Mouse (Mus musculus) neural tube, embryonic 15.5 days (tissue): Measurements from ENCODE around the gene Ugt1a2. TPM values are rescaled to one million over a fixed set of nuclear protein-coding genes. Genes with fewer than 3 reads are reported as not detected.

ENCODE experiments used
- ATAC-seq: fragments of 200-750 bp; cut with Nextera tagmentation; 2 replicates; pipeline ENCODE4 v1.8.0; 2017; ENCODE audit warnings: mild to moderate bottlenecking, moderate TSS enrichment, moderate library complexity; ENCODE audit not compliant: low FRiP score
- H3K27ac ChIP-seq: fragments of 300-500 bp; sonication (generic); replicated peaks from 2 replicates; pipeline ENCODE4 v1.5.1; 2015; ENCODE audit warnings: mild to moderate bottlenecking, inconsistent platforms
- H3K27me3 ChIP-seq: fragments of 300-500 bp; sonication (generic); replicated peaks from 2 replicates; pipeline ENCODE4 v1.6.1; 2015; ENCODE audit warnings: inconsistent platforms
- H3K36me3 ChIP-seq: fragments of 300-500 bp; sonication (generic); 2 replicates; pipeline ENCODE4 v1.6.1; 2015; ENCODE audit warnings: inconsistent platforms
- H3K4me1 ChIP-seq: fragments of 300-500 bp; sonication (generic); 2 replicates; pipeline ENCODE4 v1.6.1; 2015; ENCODE audit warnings: inconsistent platforms
- H3K4me2 ChIP-seq: fragments of 300-500 bp; sonication (generic); 2 replicates; pipeline ENCODE4 v1.6.1; 2015; ENCODE audit warnings: inconsistent platforms, mild to moderate bottlenecking, moderate library complexity
- H3K4me3 ChIP-seq: fragments of 300-500 bp; sonication (generic); replicated peaks from 2 replicates; pipeline ENCODE4 v1.5.1; 2015; ENCODE audit warnings: mild to moderate bottlenecking, inconsistent platforms
- H3K9ac ChIP-seq: fragments of 300-500 bp; sonication (generic); replicated peaks from 2 replicates; pipeline ENCODE4 v1.6.1; 2015; ENCODE audit warnings: mild to moderate bottlenecking, inconsistent platforms
- H3K9me3 ChIP-seq: fragments of 300-500 bp; sonication (generic); replicated peaks from 2 replicates; pipeline ENCODE4 v1.6.1; 2016; ENCODE audit warnings: inconsistent platforms
- WGBS: fragments of 180-500 bp; shearing (Covaris S2); methylation state at CpG from one replicate; pipeline ENCODE4 v1.1.7; 2015; ENCODE audit warnings: mixed read lengths; 5-methylcytosine and 5-hydroxymethylcytosine counted together
- polyA plus RNA-seq: library from polyadenylated mRNA; unstranded; fragments of >200 nt; fragmentation: Nextera tagmentation; extraction: Ambion mirVana; gene quantifications from 2 replicates; pipeline ENCODE4 v1.2.1, GENCODE M21; 2015

Ugt1a2 gene
- polyA plus RNA-seq, 1 experiment from 2014 or later = not detected

DNA sequence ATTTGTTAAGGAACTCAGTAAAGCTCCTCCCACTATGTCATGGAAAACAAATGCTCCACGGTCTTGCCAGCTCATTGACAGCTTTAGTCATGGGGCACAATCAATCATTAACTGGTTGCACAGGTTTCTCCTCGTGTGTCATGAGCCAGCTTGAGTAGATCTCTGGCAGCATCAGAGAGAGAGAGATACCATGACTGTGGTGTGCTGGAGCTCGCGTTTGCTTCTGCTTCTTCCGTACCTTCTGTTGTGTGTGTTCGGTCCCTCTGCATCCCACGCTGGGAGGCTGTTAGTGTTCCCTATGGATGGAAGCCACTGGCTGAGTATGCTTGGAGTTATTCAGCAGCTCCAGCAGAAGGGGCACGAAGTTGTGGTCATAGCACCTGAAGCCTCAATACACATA lies 11.4 kb downstream of the Ugt1a2 start, which contains the start of gene Ugt1a1:
Gene Ugt1a1, plus strand, starts transcription at position 148 of the 400 bp plus-strand sequence.
- H3K9ac ChIP-seq = no peak within 1 kb of the TSS
- no peak within 1 kb of the TSS for H3K4me3 ChIP-seq
- H3K4me1 ChIP-seq = no peaks in the 10 kb centered on the region
- 70% methylated on average over 8 of the region's 8 CpGs for WGBS
- ATAC-seq = no peak
- no peaks in the 10 kb centered on the region for H3K27me3 ChIP-seq
- no peak within 1 kb of the TSS for H3K4me2 ChIP-seq
- H3K9me3 ChIP-seq = peaks cover 52% of the 10 kb centered on the region
- no peak within 1 kb of the TSS for H3K27ac ChIP-seq
- H3K36me3 ChIP-seq = no peaks in the 10 kb centered on the region

DNA sequence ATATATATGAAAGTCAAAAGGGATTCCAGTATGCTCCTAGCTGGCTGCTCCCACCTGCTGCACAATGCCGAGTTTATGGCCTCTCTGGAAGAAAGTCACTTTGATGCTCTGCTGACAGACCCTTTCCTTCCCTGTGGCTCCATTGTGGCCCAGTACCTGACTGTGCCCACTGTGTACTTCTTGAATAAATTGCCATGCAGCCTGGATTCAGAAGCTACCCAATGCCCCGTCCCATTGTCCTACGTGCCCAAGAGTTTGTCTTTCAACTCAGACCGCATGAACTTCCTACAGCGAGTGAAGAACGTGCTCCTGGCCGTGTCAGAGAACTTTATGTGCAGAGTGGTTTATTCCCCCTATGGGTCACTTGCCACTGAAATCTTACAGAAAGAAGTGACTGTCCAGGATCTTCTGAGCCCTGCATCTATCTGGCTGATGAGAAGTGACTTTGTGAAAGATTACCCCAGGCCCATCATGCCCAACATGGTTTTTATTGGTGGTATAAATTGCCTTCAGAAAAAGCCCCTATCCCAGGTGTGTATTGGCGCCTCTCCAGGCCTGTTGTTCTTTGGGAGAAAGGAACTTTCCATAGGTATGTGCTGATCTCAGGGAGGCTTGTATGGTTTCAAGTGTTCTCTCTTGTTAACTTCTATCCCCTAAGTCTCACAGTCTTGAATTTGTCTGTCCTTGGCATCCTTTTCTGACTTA lies 12.1 kb downstream of the Ugt1a2 start:
- no peaks in the 10 kb centered on the region for H3K4me1 ChIP-seq
- ATAC-seq = 0 out of 2 replicates have a peak, but pooled peaks have one; percentile 9
- H3K27ac ChIP-seq = no peak overlapping the region
- no peak overlapping the region for H3K4me2 ChIP-seq
- no peak overlapping the region for H3K4me3 ChIP-seq
- peaks cover 58% of the 10 kb centered on the region for H3K9me3 ChIP-seq
- no peaks in the 10 kb centered on the region for H3K36me3 ChIP-seq
- no peak overlapping the region for H3K9ac ChIP-seq
- H3K27me3 ChIP-seq = no peaks in the 10 kb centered on the region
- 63% methylated on average over 8 of the region's 8 CpGs for WGBS

DNA sequence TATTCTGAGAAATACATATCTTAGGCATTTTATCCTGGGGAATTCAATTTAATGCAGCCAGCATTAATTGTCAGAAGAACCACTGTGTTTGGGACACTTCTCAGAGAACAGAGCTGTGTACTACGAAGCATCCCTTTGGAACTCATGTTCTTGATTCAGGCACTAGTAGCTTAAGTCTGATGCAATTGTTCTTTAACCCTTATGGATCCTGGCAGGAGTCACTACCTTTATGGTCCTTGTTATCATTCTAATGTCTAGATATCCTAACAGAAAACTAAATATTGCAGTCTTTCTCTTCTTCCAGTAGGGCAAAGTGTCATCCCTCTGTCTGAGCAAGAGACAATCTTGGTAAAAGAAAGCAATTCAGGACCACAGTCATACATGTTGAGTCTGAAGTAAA lies 12.7 kb downstream of the Ugt1a2 start:
- H3K9me3 ChIP-seq = peaks cover 61% of the 10 kb centered on the region
- 81% methylated on average over 1 of the region's 1 CpGs for WGBS
- H3K9ac ChIP-seq = no peak overlapping the region
- no peak overlapping the region for H3K4me3 ChIP-seq
- no peaks in the 10 kb centered on the region for H3K4me1 ChIP-seq
- H3K27ac ChIP-seq = no peak overlapping the region
- no peaks in the 10 kb centered on the region for H3K36me3 ChIP-seq
- no peaks in the 10 kb centered on the region for H3K27me3 ChIP-seq
- ATAC-seq = no peak
- H3K4me2 ChIP-seq = no peak overlapping the region

DNA sequence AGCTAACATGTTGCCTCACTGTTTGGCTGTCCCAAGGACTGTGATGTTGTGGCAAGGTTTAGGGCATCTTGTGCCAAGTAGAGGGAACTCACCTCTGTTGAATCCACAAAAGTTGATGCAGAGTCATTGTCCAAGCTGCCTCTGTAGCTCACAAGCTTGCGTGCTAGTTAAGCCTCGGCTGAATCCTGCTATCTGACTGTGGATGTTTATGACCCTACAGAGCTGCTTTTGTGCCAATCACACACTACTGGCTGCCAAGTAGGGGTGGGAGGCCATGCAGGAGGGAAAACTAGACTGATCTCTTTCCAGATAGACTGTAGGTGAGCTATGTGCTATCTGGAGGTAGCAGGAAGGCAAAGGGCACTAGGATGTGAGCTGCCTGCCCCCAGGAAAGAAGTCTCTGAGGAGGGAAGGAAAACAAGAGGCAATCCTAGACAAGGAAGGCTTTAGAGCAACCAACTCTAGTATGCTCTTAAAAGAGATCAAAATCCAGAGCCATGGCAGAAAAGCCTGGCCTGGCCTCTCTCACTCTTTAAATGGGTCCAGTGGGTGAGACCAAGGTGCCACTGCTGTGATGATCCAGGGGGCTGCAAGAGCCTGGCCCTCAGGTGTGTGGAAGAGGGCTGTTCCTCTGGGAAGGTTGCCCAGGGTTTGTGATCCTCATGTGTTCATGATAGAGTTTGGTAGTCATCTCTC lies 13.5 kb downstream of the Ugt1a2 start:
- no peak overlapping the region for H3K4me3 ChIP-seq
- WGBS = 84% methylated on average over 2 of the region's 2 CpGs
- no peak for ATAC-seq
- no peaks in the 10 kb centered on the region for H3K4me1 ChIP-seq
- H3K4me2 ChIP-seq = no peak overlapping the region
- no peak overlapping the region for H3K27ac ChIP-seq
- no peaks in the 10 kb centered on the region for H3K36me3 ChIP-seq
- H3K9ac ChIP-seq = no peak overlapping the region
- H3K27me3 ChIP-seq = no peaks in the 10 kb centered on the region
- H3K9me3 ChIP-seq = peaks cover 61% of the 10 kb centered on the region

- Histone ChIP-seq H3K27me3 (no peaks in the 10 kb centered on the region), H3K9ac (no peak overlapping the region), H3K9me3 (peaks cover 61% of the 10 kb centered on the region), H3K27ac (no peak overlapping the region), H3K4me3 (no peak overlapping the region), H3K36me3 (no peaks in the 10 kb centered on the region), H3K4me2 (no peak overlapping the region), H3K4me1 (no peaks in the 10 kb centered on the region)
- no peak for ATAC-seq
- 81% methylated on average over 2 of the region's 2 CpGs for WGBS
Measured at GRCm38 (mm10) chr1:88214462-88214952, 14.1 kb downstream of the Ugt1a2 start.

DNA sequence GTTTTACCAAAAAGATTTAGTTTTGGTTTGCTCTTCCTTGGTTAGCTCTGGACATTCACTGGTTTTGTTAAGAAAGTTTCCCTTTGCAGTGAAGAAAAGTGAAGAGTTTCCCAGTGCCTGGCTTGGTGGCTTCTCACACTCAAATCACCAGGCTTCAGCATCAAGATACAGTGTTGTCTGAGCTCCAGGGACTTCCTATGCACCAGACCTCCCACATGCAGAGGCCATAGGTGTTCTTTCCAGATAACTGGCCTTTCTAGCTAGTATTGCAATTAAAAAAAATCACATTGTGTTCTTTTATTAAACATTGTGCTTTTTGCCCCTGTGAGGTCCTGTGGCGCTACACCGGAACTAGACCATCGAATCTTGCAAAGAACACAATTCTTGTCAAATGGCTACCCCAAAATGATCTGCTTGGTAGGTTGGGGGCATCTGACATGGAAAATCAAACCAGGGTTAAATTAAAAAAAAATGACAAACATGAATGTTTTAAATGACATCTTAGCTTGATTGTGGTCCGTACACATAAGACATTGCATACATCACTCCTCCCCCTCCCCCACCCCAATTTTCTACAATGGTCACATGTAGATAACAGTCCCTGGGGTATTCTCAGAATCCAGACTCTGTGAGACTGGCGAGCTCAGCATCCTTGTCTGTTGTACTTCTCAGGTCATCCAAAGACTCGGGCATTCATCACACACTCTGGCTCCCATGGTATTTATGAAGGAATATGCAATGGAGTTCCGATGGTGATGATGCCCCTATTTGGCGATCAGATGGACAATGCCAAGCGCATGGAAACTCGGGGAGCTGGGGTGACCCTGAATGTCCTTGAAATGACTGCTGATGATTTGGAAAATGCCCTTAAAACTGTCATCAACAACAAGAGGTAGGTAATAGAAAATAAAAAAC lies 15.3 kb downstream of the Ugt1a2 start:
- Histone ChIP-seq H3K4me2 (no peak overlapping the region), H3K4me1 (no peaks in the 10 kb centered on the region), H3K27me3 (no peaks in the 10 kb centered on the region), H3K36me3 (no peaks in the 10 kb centered on the region), H3K9me3 (peaks cover 61% of the 10 kb centered on the region), H3K4me3 (no peak overlapping the region), H3K9ac (no peak overlapping the region), H3K27ac (no peak overlapping the region)
- 72% methylated on average over 10 of the region's 10 CpGs for WGBS
- no peak for ATAC-seq

- H3K4me2 ChIP-seq = no peak overlapping the region
- H3K4me3 ChIP-seq = no peak overlapping the region
- no peak overlapping the region for H3K9ac ChIP-seq
- peaks cover 57% of the 10 kb centered on the region for H3K9me3 ChIP-seq
- 61% methylated on average over 2 of the region's 2 CpGs for WGBS
- no peak overlapping the region for H3K27ac ChIP-seq
- no peaks in the 10 kb centered on the region for H3K4me1 ChIP-seq
- H3K36me3 ChIP-seq = no peaks in the 10 kb centered on the region
- no peak for ATAC-seq
- no peaks in the 10 kb centered on the region for H3K27me3 ChIP-seq
Measured at GRCm38 (mm10) chr1:88216551-88216950, 16.1 kb downstream of the Ugt1a2 start.

GRCm38 (mm10) chr1:88217144-88217543 lies 16.7 kb downstream of the Ugt1a2 start:
- H3K4me3 ChIP-seq = no peak overlapping the region
- H3K4me2 ChIP-seq = no peak overlapping the region
- H3K4me1 ChIP-seq = no peaks in the 10 kb centered on the region
- 63% methylated on average over 2 of the region's 2 CpGs for WGBS
- H3K9ac ChIP-seq = no peak overlapping the region
- no peak overlapping the region for H3K27ac ChIP-seq
- peaks cover 54% of the 10 kb centered on the region for H3K9me3 ChIP-seq
- no peaks in the 10 kb centered on the region for H3K36me3 ChIP-seq
- no peak for ATAC-seq
- H3K27me3 ChIP-seq = no peaks in the 10 kb centered on the region

DNA sequence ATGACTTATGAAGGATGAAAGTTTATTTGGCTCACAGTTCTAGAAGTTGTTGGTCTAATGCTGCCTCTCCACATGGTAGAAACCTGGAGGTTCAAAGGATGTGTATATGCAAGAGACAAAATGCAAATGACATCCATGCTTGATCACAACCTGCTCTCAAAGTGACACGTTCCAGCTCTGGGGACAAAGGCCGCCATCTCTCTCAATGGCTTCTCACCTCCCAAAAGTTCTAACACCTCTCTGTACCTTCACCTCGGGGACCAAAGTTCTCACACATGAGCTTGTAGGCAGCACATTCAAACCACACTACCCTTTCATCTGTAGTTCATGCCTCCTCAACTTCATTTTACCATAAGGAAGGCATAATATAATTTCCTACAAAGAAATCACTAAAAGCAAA lies 17.2 kb downstream of the Ugt1a2 start:
- ATAC-seq = no peak
- 48% methylated on average over 3 of the region's 3 CpGs for WGBS

DNA sequence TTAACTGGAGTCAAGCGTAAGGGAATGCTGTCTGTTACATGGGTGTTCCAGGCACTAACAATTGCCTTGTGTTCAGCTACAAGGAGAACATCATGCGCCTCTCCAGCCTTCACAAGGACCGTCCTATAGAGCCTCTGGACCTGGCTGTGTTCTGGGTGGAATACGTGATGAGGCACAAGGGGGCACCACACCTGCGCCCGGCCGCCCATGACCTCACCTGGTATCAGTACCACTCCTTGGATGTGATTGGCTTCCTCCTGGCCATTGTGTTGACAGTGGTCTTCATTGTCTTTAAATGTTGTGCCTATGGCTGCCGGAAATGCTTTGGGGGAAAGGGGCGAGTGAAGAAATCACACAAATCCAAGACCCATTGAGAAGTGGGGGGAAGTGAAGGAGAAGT lies 17.6 kb downstream of the Ugt1a2 start:
- Histone ChIP-seq H3K36me3 (no peaks in the 10 kb centered on the region), H3K9ac (no peak overlapping the region), H3K4me1 (no peaks in the 10 kb centered on the region), H3K27ac (no peak overlapping the region), H3K4me3 (no peak overlapping the region), H3K9me3 (peaks cover 47% of the 10 kb centered on the region), H3K27me3 (no peaks in the 10 kb centered on the region), H3K4me2 (no peak overlapping the region)
- no peak for ATAC-seq
- WGBS = 77% methylated on average over 9 of the region's 9 CpGs

More for the DNA sequence above, 17.2 kb downstream of the Ugt1a2 start:
- peaks cover 51% of the 10 kb centered on the region for H3K9me3 ChIP-seq
- no peaks in the 10 kb centered on the region for H3K27me3 ChIP-seq
- no peak overlapping the region for H3K4me3 ChIP-seq
- H3K27ac ChIP-seq = no peak overlapping the region
- H3K9ac ChIP-seq = no peak overlapping the region
- H3K4me1 ChIP-seq = no peaks in the 10 kb centered on the region
- no peaks in the 10 kb centered on the region for H3K36me3 ChIP-seq
- no peak overlapping the region for H3K4me2 ChIP-seq

DNA sequence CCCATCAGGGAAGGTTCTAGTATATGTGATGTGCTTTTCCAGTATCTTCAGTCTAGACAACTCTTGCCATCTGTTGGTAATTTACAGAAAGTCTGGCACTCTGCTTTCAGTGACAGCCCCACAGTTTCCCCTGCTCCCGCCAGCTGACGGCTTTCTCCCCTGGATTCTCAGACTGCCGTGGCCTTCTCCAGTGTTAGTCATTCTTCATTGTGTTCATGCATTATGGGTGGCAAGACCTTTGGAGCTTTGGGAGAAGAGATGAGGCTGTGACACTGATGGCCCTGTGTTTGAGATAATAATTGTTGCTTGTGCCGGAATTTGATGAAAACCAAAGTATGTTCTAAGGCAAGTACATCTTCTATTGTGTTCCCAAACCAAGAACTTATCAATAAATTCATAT lies 18.2 kb downstream of the Ugt1a2 start:
- no peaks in the 10 kb centered on the region for H3K27me3 ChIP-seq
- peaks cover 41% of the 10 kb centered on the region for H3K9me3 ChIP-seq
- no peaks in the 10 kb centered on the region for H3K36me3 ChIP-seq
- H3K4me3 ChIP-seq = no peak overlapping the region
- no peak overlapping the region for H3K27ac ChIP-seq
- no peak overlapping the region for H3K4me2 ChIP-seq
- WGBS = 54% methylated on average over 4 of the region's 4 CpGs
- H3K9ac ChIP-seq = no peak overlapping the region
- no peak for ATAC-seq
- no peaks in the 10 kb centered on the region for H3K4me1 ChIP-seq
